Mouse (Mus musculus): ENCODE measurements around the gene Srgn. TPM values are rescaled to one million over a fixed set of nuclear protein-coding genes. Genes with fewer than 3 reads are reported as not detected.

Gene Srgn
- polyA plus RNA-seq, 1 experiment from 2014 or later, result 59.2 TPM

DNA sequence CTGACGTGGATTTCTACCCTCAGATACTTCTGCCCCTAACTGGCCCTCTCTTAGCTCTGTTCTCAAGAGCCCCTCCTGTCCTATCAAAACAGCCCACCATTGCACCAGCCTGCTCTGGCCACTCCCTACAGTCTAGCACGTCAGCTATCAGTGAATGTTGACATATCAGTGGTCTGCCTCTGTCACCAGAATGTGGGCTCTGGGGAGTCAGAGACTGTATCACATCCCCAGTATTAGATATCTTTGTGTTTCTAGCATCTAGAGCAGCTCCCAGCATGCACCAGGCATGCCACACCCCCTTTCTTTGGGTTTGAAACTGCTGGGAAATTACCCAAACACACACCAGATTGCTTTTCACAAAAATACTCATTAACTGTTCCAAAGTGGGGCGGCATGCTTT is 13.5 kb upstream of the Srgn start:
- 40% methylated on average over 3 of the region's 3 CpGs for WGBS
- H3K9me3 ChIP-seq (ENCODE audit: control insufficient read depth, low read length), result no peaks in the 10 kb centered on the region
- ATAC-seq (replicated peaks; ENCODE audit: low FRiP score) (peak; percentile 93), DNase-seq (ENCODE audit: low spot score) (no peak)
- H3K27me3 ChIP-seq (replicated peaks; ENCODE audit: control insufficient read depth, insufficient read depth, low read length), result no peaks in the 10 kb centered on the region
- peak overlapping the region; percentile 8; the same call in 1 of the 2 replicates for H3K4me2 ChIP-seq
- H3K9ac ChIP-seq (ENCODE audit: low read depth, low read length), result peak overlapping the region; percentile 25; the same call in 1 of the 2 replicates
- H3K4me1 ChIP-seq (replicated peaks; ENCODE audit: control insufficient read depth, insufficient read depth, low read length), result peaks cover 14% of the 10 kb centered on the region
- H3K4me3 ChIP-seq (ENCODE audit: low read depth, low read length), result no peak overlapping the region
- no peaks in the 10 kb centered on the region for H3K36me3 ChIP-seq (ENCODE audit: control insufficient read depth, insufficient read depth, low read length)
- no peak overlapping the region for H3K27ac ChIP-seq (ENCODE audit: low read depth, low read length)

DNA sequence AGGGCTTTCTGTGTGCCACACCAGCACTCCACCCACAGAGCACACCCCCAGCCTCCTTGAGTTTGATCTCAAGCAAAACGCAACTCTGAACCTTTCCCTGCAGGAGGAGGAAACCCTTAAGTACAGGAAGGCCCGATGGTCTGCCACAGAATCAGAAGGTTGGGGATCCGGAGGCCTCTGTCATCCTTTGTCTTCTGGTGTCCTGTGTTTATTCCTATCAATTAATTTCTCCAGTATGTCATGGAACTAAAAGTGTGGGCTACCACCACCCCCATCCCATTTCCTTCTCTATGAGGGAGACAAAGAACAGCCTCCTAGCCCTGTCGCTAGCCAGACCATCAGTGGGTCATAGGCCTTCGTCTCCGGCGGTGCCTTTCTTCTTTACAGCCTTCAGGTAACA is 7.3 kb upstream of the Srgn start:
- ATAC-seq (replicated peaks; ENCODE audit: low FRiP score), result no peak
- Histone ChIP-seq H3K4me2 (no peak overlapping the region), H3K4me1 (replicated peaks; ENCODE audit: control insufficient read depth, insufficient read depth, low read length) (no peaks in the 10 kb centered on the region), H3K36me3 (ENCODE audit: control insufficient read depth, insufficient read depth, low read length) (no peaks in the 10 kb centered on the region), H3K4me3 (ENCODE audit: low read depth, low read length) (no peak overlapping the region), H3K9me3 (ENCODE audit: control insufficient read depth, low read length) (no peaks in the 10 kb centered on the region), H3K9ac (ENCODE audit: low read depth, low read length) (no peak overlapping the region), H3K27me3 (replicated peaks; ENCODE audit: control insufficient read depth, insufficient read depth, low read length) (no peaks in the 10 kb centered on the region), H3K27ac (ENCODE audit: low read depth, low read length) (no peak overlapping the region)
- WGBS, result 78% methylated on average over 7 of the region's 7 CpGs
- DNase-seq (ENCODE audit: low spot score), result no peak

DNA sequence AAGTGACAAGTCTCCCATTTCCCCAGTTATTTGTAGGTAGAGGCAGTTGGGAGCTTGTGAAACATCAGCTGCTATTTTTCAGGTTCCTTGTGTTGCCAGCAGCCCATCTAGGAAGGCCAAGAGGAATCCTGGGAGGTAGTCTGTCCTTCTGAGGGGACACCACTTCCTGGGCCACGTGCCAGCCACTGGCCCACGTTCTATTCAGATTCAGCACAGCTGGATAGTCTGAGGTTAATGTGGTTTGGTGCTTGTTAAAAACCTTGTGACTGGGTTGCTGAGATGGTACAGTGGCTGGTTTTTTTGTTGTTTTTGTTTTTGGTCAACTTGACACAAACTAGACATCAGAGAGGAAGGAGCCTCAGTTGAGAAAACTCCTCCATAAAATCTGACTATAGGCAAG is 5.6 kb upstream of the Srgn start:
- DNase-seq (ENCODE audit: low spot score) (no peak), ATAC-seq (replicated peaks; ENCODE audit: low FRiP score) (no peak)
- Histone ChIP-seq H3K9ac (ENCODE audit: low read depth, low read length) (no peak overlapping the region), H3K9me3 (ENCODE audit: control insufficient read depth, low read length) (no peaks in the 10 kb centered on the region), H3K27me3 (replicated peaks; ENCODE audit: control insufficient read depth, insufficient read depth, low read length) (no peaks in the 10 kb centered on the region), H3K36me3 (ENCODE audit: control insufficient read depth, insufficient read depth, low read length) (no peaks in the 10 kb centered on the region), H3K4me2 (no peak overlapping the region), H3K27ac (ENCODE audit: low read depth, low read length) (no peak overlapping the region), H3K4me1 (replicated peaks; ENCODE audit: control insufficient read depth, insufficient read depth, low read length) (no peaks in the 10 kb centered on the region), H3K4me3 (ENCODE audit: low read depth, low read length) (no peak overlapping the region)
- WGBS, result 28% methylated on average over 2 of the region's 2 CpGs

DNA sequence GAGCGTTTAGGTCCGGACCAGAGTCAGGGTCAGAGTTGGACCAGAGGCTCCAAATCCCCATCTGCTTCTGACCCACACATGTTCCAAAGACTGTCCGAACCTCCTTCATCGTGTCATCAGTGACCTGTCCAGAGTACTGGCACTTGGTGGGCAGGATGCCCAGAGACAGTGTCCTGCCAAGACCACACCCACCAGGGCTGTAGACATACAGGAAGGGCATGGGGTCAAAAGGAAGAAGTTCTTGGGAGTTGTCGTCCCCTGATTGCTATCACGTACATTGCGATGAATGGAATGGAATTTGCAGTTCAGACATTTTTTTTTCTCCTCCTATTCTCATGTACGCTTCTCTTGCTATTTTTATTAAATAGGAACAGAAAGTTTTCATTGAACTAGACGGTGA is 2.9 kb upstream of the Srgn start:
- DNase-seq (ENCODE audit: low spot score), result no peak
- 73% methylated on average over 9 of the region's 9 CpGs for WGBS
- H3K9ac ChIP-seq (ENCODE audit: low read depth, low read length), result no peak overlapping the region
- ATAC-seq (replicated peaks; ENCODE audit: low FRiP score), result no peak
- no peaks in the 10 kb centered on the region for H3K9me3 ChIP-seq (ENCODE audit: control insufficient read depth, low read length)
- H3K36me3 ChIP-seq (ENCODE audit: control insufficient read depth, insufficient read depth, low read length), result no peaks in the 10 kb centered on the region
- no peaks in the 10 kb centered on the region for H3K4me1 ChIP-seq (replicated peaks; ENCODE audit: control insufficient read depth, insufficient read depth, low read length)
- no peak overlapping the region for H3K4me2 ChIP-seq
- no peaks in the 10 kb centered on the region for H3K27me3 ChIP-seq (replicated peaks; ENCODE audit: control insufficient read depth, insufficient read depth, low read length)
- no peak overlapping the region for H3K4me3 ChIP-seq (ENCODE audit: low read depth, low read length)
- H3K27ac ChIP-seq (ENCODE audit: low read depth, low read length), result no peak overlapping the region

DNA sequence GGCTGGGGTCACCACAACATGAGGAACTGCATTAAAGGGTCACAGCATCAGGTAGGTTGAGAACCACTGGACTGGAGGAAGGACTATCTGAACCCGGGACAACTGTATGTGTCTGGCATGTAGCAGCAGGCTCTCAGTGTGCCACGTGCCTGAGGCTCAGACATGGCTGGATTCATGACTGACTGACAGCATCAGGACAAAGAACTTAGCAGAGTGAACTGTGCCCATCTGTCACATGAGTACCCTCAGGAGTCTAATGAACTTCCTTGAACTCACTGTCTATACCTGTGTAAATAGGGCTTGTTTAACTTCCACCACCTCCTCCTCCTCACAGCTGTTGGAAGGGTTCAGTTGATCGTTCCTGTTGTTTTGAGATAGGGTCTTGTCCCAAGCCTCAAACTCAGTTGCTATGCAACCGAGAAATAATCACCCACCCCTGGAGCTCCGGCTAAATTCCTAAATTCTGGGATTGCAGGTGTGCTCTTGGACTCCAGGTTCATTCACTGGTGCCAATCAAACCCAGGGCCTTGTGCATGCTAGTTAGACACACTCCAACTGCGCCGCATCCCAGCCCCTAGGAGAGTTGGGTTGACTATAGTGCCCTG is 4.8 kb downstream of the Srgn start:
- no peak overlapping the region for H3K4me3 ChIP-seq (ENCODE audit: low read depth, low read length)
- H3K4me2 ChIP-seq, result no peak overlapping the region
- H3K9ac ChIP-seq (ENCODE audit: low read depth, low read length), result no peak overlapping the region
- no peak for DNase-seq (ENCODE audit: low spot score)
- H3K4me1 ChIP-seq (replicated peaks; ENCODE audit: control insufficient read depth, insufficient read depth, low read length), result peaks cover 24% of the 10 kb centered on the region
- H3K9me3 ChIP-seq (ENCODE audit: control insufficient read depth, low read length), result no peaks in the 10 kb centered on the region
- WGBS, result 75% methylated on average over 7 of the region's 7 CpGs
- no peak for ATAC-seq (replicated peaks; ENCODE audit: low FRiP score)
- H3K36me3 ChIP-seq (ENCODE audit: control insufficient read depth, insufficient read depth, low read length), result no peaks in the 10 kb centered on the region
- H3K27me3 ChIP-seq (replicated peaks; ENCODE audit: control insufficient read depth, insufficient read depth, low read length), result no peaks in the 10 kb centered on the region
- no peak overlapping the region for H3K27ac ChIP-seq (ENCODE audit: low read depth, low read length)

DNA sequence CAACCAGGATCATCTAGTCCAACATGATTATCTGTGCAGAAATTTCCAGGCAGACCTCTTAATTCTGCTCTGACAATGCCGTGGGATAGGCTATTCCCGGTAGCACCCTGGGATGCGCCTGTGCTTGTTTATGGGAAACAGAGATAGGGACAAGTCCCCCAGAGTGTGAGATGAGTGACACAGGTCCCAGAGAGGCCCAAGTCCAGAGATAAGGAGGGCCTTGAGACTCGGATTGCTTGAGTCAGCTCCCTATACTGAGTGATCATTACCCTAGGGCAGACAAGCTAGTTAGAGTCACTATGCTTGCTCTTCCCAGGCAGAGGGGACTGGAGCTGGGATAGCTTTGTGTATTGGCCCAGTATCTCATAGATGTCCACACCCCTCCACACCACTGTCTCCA is 5.5 kb downstream of the Srgn start:
- no peak overlapping the region for H3K27ac ChIP-seq (ENCODE audit: low read depth, low read length)
- H3K27me3 ChIP-seq (replicated peaks; ENCODE audit: control insufficient read depth, insufficient read depth, low read length), result no peaks in the 10 kb centered on the region
- H3K4me1 ChIP-seq (replicated peaks; ENCODE audit: control insufficient read depth, insufficient read depth, low read length), result peaks cover 27% of the 10 kb centered on the region
- no peaks in the 10 kb centered on the region for H3K9me3 ChIP-seq (ENCODE audit: control insufficient read depth, low read length)
- 22% methylated on average over 4 of the region's 4 CpGs for WGBS
- no peak overlapping the region for H3K4me3 ChIP-seq (ENCODE audit: low read depth, low read length)
- H3K4me2 ChIP-seq, result 0 out of 2 replicates have a peak overlapping the region, but pooled peaks have one; percentile 6
- no peak overlapping the region for H3K9ac ChIP-seq (ENCODE audit: low read depth, low read length)
- DNase-seq (ENCODE audit: low spot score) (no peak), ATAC-seq (replicated peaks; ENCODE audit: low FRiP score) (peak; percentile 75; the same call in 1 of the 2 replicates)
- H3K36me3 ChIP-seq (ENCODE audit: control insufficient read depth, insufficient read depth, low read length), result no peaks in the 10 kb centered on the region

DNA sequence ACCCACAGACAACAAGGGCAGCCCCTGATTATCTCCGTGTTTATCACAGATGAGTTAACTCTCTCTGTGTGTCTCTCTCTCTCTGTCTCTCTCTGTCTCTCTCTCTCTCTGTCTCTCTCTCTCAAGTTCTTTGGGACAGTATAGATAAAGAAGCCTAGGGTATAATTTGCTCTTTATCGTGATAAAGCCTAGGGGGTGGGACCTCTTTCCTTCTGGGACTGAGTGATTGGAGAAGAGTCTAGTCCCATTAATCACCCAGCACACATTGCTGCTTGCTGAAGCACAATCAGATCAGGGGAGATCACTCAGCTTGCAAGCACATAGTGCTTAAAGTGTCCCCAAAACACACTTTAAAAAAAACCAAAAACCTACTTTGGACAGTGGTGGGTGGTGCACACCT is 6.3 kb downstream of the Srgn start:
- DNase-seq (ENCODE audit: low spot score), result no peak
- peak overlapping the region; percentile 36; the same call in 1 of the 2 replicates for H3K4me2 ChIP-seq
- peak; percentile 89 for ATAC-seq (replicated peaks; ENCODE audit: low FRiP score)

DNA sequence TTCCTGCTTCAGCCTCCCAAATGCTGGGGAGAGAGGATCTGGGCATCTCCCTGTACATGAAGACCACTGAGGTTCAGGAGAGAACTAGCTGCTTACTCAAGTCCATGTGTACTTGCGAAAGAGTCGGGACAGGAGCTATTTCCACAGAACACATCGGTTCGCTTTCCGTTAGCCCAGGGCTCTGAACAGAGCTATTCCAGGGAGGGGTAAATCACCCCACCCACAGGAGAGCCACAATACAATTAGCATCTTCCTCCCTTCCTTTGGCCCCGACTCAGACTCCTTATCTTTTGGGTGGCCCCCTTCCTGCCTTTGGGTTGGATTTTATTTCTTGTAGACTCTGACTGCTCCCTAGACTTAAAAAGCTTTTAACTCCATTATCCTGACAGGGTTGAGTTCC is 9.7 kb downstream of the Srgn start:
- Histone ChIP-seq H3K4me3 (ENCODE audit: low read depth, low read length) (no peak overlapping the region), H3K4me2 (no peak overlapping the region), H3K27me3 (replicated peaks; ENCODE audit: control insufficient read depth, insufficient read depth, low read length) (no peaks in the 10 kb centered on the region), H3K27ac (ENCODE audit: low read depth, low read length) (no peak overlapping the region), H3K9ac (ENCODE audit: low read depth, low read length) (no peak overlapping the region), H3K36me3 (ENCODE audit: control insufficient read depth, insufficient read depth, low read length) (no peaks in the 10 kb centered on the region), H3K4me1 (replicated peaks; ENCODE audit: control insufficient read depth, insufficient read depth, low read length) (peaks cover 25% of the 10 kb centered on the region), H3K9me3 (ENCODE audit: control insufficient read depth, low read length) (no peaks in the 10 kb centered on the region)
- DNase-seq (ENCODE audit: low spot score), result no peak
- no peak for ATAC-seq (replicated peaks; ENCODE audit: low FRiP score)
- 70% methylated on average over 6 of the region's 6 CpGs for WGBS

More for the DNA sequence above, 6.3 kb downstream of the Srgn start:
- no peaks in the 10 kb centered on the region for H3K36me3 ChIP-seq (ENCODE audit: control insufficient read depth, insufficient read depth, low read length)
- H3K4me3 ChIP-seq (ENCODE audit: low read depth, low read length), result no peak overlapping the region
- peaks cover 27% of the 10 kb centered on the region for H3K4me1 ChIP-seq (replicated peaks; ENCODE audit: control insufficient read depth, insufficient read depth, low read length)
- no peak overlapping the region for H3K9ac ChIP-seq (ENCODE audit: low read depth, low read length)
- peak overlapping the region; percentile 49 for H3K27ac ChIP-seq (ENCODE audit: low read depth, low read length)
- no peaks in the 10 kb centered on the region for H3K27me3 ChIP-seq (replicated peaks; ENCODE audit: control insufficient read depth, insufficient read depth, low read length)
- 38% methylated on average over 2 of the region's 2 CpGs for WGBS
- no peaks in the 10 kb centered on the region for H3K9me3 ChIP-seq (ENCODE audit: control insufficient read depth, low read length)

DNA sequence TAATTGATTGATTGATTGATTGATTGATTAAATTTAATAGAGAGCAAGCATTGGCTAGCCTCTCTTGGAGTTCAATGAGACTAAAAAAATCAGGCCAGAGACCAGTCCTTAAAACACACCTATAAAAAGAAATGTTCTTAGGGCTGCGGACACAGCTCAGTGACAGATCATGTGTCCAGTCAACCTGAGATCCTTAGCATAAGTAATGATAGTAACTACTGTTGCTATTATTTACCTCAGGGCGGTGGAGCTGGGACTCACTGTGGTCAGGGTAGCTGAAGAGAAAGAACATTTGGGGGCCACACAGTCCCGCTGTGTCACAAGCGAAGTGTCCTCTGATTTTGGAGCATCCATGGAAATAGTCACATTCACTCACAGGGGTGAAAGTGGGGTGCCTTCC is 14.4 kb downstream of the Srgn start:
- Histone ChIP-seq H3K36me3 (ENCODE audit: control insufficient read depth, insufficient read depth, low read length) (no peaks in the 10 kb centered on the region), H3K9ac (ENCODE audit: low read depth, low read length) (no peak overlapping the region), H3K4me1 (replicated peaks; ENCODE audit: control insufficient read depth, insufficient read depth, low read length) (peaks cover 17% of the 10 kb centered on the region), H3K9me3 (ENCODE audit: control insufficient read depth, low read length) (no peaks in the 10 kb centered on the region), H3K27ac (ENCODE audit: low read depth, low read length) (no peak overlapping the region), H3K27me3 (replicated peaks; ENCODE audit: control insufficient read depth, insufficient read depth, low read length) (no peaks in the 10 kb centered on the region), H3K4me2 (no peak overlapping the region), H3K4me3 (ENCODE audit: low read depth, low read length) (no peak overlapping the region)
- no peak for ATAC-seq (replicated peaks; ENCODE audit: low FRiP score)
- 93% methylated on average over 4 of the region's 4 CpGs for WGBS
- no peak for DNase-seq (ENCODE audit: low spot score)

Measured in liver, embryonic 11.5 days (tissue).